Mouse (Mus musculus) cerebellum, adult 2 months (tissue): ENCODE measurements around the gene Gm4985. TPM values are rescaled to one million over a fixed set of nuclear protein-coding genes. Genes with fewer than 3 reads are reported as not detected.
"Not testable (repeated sequence)": the region's sequence is repeated elsewhere in the genome, so short reads cannot be mapped to it uniquely, and the experiment has no call there.

Source experiments
- DNase-seq, 2 experiments: peaks; one replicate each; pipeline ENCODE4 v3.0.0; 2021
- H3K27ac ChIP-seq: fragments of 200-500 bp; 2 replicates; pipeline ENCODE4 v1.5.1; 2012; ENCODE audit warnings: low read length, control low read depth, inconsistent platforms; ENCODE audit not compliant: insufficient read depth
- H3K27me3 ChIP-seq: fragments of 200-500 bp; 2 replicates; pipeline ENCODE4 v1.6.1; 2012; ENCODE audit warnings: inconsistent platforms, mild to moderate bottlenecking, low read length, moderate library complexity; ENCODE audit not compliant: control insufficient read depth, insufficient read depth
- H3K4me1 ChIP-seq: fragments of 200-500 bp; 2 replicates; pipeline ENCODE4 v1.6.1; 2011; ENCODE audit warnings: low read length; ENCODE audit not compliant: control insufficient read depth, insufficient read depth
- H3K4me3 ChIP-seq: fragments of 200-500 bp; replicated peaks from 2 replicates; pipeline ENCODE3; 2011; ENCODE audit warnings: mild to moderate bottlenecking, low read depth, low read length, control low read depth; ENCODE audit not compliant: insufficient read depth
- CTCF ChIP-seq: fragments of 200-500 bp; IDR thresholded peaks from 2 replicates; pipeline ENCODE4 v1.5.1; 2011; ENCODE audit warnings: low read depth, mild to moderate bottlenecking, control low read depth, low read length, moderate library complexity, borderline replicate concordance; ENCODE audit not compliant: insufficient read depth
- POLR2A ChIP-seq: fragments of 200-500 bp; IDR thresholded peaks from 2 replicates; pipeline ENCODE4 v1.6.1; 2011; ENCODE audit warnings: low read length, control low read depth, borderline replicate concordance; ENCODE audit not compliant: insufficient read depth
- WGBS: fragments of 180-500 bp; shearing (Covaris S2); methylation state at CpG from one replicate; pipeline ENCODE4 v1.1.7; 2018; 5-methylcytosine and 5-hydroxymethylcytosine counted together
- polyA plus RNA-seq: library from polyadenylated mRNA; depleted of rRNA; stranded (reverse); fragments of >200 nt; gene quantifications from 2 replicates; pipeline ENCODE4 v1.2.3, GENCODE M21; 2012; rRNA removed

Gm4985 gene
- polyA plus RNA-seq = not detected in 2 replicates

GRCm38 (mm10) chrX:23958834-23959233 lies at the start of gene Gm4985:
TSS of gene Gm4985 (minus strand) at chrX:23958934.
- 70% methylated on average over 8 of the region's 8 CpGs for WGBS
- H3K4me1 ChIP-seq, DNase-seq, H3K27me3 ChIP-seq, H3K27ac ChIP-seq, H3K4me3 ChIP-seq: not testable (repeated sequence)

- no peak for DNase-seq
- Histone ChIP-seq H3K4me1 (no peaks in the 10 kb centered on the region), H3K27ac (no peak overlapping the region), H3K27me3 (no peaks in the 10 kb centered on the region), H3K4me3 (no peak overlapping the region)
- 52% methylated on average over 2 of the region's 2 CpGs for WGBS
- TF ChIP-seq CTCF = no peak
- no peak for TF ChIP-seq POLR2A
Measured at GRCm38 (mm10) chrX:23954161-23954560, 4.6 kb downstream of the Gm4985 start.

Other genes with a start within 250 kb of the Gm4985 start
- not detected in 2 replicates for gene Gm4907, start 76.4 kb downstream of the Gm4985 start, polyA plus RNA-seq